Mouse (Mus musculus): Measurements from ENCODE around the gene Icam5. TPM values are rescaled to one million over a fixed set of nuclear protein-coding genes. Genes with fewer than 3 reads are reported as not detected.
A peak's percentile ranks its signal among the peaks of the same experiment; 100 is the strongest.
"Not testable (repeated sequence)": the region's sequence is repeated elsewhere in the genome, so short reads cannot be mapped to it uniquely, and the experiment has no call there.

Icam5 gene
- polyA plus RNA-seq, 1 experiment, result 0.11 TPM

GRCm38 (mm10) chr9:21043563-21043962, 11.7 kb downstream of the Icam5 start:
- TF ChIP-seq CTCF (IDR thresholded peaks at IDR 0.05; ENCODE audit: extremely low read depth, insufficient read length, insufficient replicate concordance, low read depth, low read length), result no peak
- no peak for TF ChIP-seq POLR2A (IDR thresholded peaks at IDR 0.05; ENCODE audit: low read depth, low read length)

DNA sequence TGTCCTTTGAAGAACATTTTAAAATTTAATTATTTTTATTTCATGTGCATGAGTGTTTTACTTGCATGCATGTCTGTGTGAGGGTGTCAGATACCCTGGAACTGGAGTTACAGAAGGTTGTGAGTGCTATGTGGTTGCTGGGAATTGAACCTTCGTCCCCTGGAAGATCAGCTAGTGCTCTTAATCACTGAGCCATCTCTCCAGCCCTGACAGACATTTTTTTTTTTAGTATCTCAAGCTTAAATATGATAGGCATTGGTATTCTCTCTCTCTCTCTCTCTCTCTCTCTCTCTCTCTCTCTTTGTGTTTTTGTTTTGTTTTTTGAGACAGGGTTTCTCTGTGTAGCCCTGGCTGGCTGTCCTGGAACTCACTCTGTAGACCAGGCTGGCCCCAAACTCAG, 12.9 kb downstream of the Icam5 start:
- WGBS, result 46% methylated on average over 1 of the region's 1 CpGs
- not testable (repeated sequence) for H3K27ac ChIP-seq (ENCODE audit: insufficient read depth, low read depth, low read length); H3K4me1 ChIP-seq (ENCODE audit: control insufficient read depth, insufficient read depth, insufficient read length, low read length); H3K27me3 ChIP-seq (ENCODE audit: control insufficient read depth, insufficient read depth, low read length); H3K36me3 ChIP-seq (ENCODE audit: control insufficient read depth, insufficient read depth, low read length); H3K4me3 ChIP-seq (ENCODE audit: low read depth, low read length)

More at GRCm38 (mm10) chr9:21043563-21043962, 11.7 kb downstream of the Icam5 start:
- Histone ChIP-seq H3K27ac (ENCODE audit: insufficient read depth, low read depth, low read length) (no peak overlapping the region), H3K27me3 (ENCODE audit: control insufficient read depth, insufficient read depth, low read length) (peaks cover 1% of the 10 kb centered on the region; the same call in 1 of the 2 replicates), H3K36me3 (ENCODE audit: control insufficient read depth, insufficient read depth, low read length) (no peaks in the 10 kb centered on the region), H3K4me1 (ENCODE audit: control insufficient read depth, insufficient read depth, insufficient read length, low read length) (no peaks in the 10 kb centered on the region), H3K4me3 (ENCODE audit: low read depth, low read length) (no peak overlapping the region)
- WGBS, result 87% methylated on average over 4 of the region's 4 CpGs

GRCm38 (mm10) chr9:21045235-21045634, 13.4 kb downstream of the Icam5 start:
- TF ChIP-seq POLR2A (IDR thresholded peaks at IDR 0.05; ENCODE audit: low read depth, low read length), result no peak
- H3K27ac ChIP-seq (ENCODE audit: insufficient read depth, low read depth, low read length), result no peak overlapping the region
- no peaks in the 10 kb centered on the region for H3K4me1 ChIP-seq (ENCODE audit: control insufficient read depth, insufficient read depth, insufficient read length, low read length)
- no peaks in the 10 kb centered on the region for H3K27me3 ChIP-seq (ENCODE audit: control insufficient read depth, insufficient read depth, low read length)
- H3K36me3 ChIP-seq (ENCODE audit: control insufficient read depth, insufficient read depth, low read length), result no peaks in the 10 kb centered on the region
- no peak overlapping the region for H3K4me3 ChIP-seq (ENCODE audit: low read depth, low read length)
- WGBS, result 53% methylated on average over 3 of the region's 3 CpGs

DNA sequence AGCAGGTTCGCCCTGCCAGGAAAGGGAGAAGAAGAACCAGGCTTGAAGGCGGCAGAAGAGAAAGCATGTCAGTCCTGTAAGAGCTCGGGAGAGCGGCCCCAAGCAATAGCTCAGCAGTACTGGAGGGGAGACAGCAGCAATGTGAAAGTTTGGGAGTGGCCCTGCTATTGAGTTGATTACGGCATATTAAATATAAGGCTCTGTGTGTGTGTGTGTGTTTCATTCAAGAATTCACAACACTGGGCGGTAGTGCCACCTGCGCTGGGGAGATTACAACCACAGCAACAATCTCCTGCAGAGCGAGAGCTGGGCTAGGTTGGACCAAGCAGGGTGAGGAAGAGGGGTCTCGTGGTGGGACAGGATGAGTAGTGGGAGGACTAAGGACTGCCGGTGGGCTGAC, 19.7 kb downstream of the Icam5 start:
- 65% methylated on average over 10 of the region's 10 CpGs for WGBS
- no peak for TF ChIP-seq POLR2A (IDR thresholded peaks at IDR 0.05; ENCODE audit: low read depth, low read length)
- no peak for TF ChIP-seq CTCF (IDR thresholded peaks at IDR 0.05; ENCODE audit: extremely low read depth, insufficient read length, insufficient replicate concordance, low read depth, low read length)
- Histone ChIP-seq H3K4me3 (ENCODE audit: low read depth, low read length) (no peak overlapping the region), H3K27ac (ENCODE audit: insufficient read depth, low read depth, low read length) (no peak overlapping the region), H3K36me3 (ENCODE audit: control insufficient read depth, insufficient read depth, low read length) (no peaks in the 10 kb centered on the region), H3K27me3 (ENCODE audit: control insufficient read depth, insufficient read depth, low read length) (no peaks in the 10 kb centered on the region), H3K4me1 (ENCODE audit: control insufficient read depth, insufficient read depth, insufficient read length, low read length) (no peaks in the 10 kb centered on the region)

GRCm38 (mm10) chr9:21062928-21063327, 31.1 kb downstream of the Icam5 start:
- no peak for TF ChIP-seq POLR2A (IDR thresholded peaks at IDR 0.05; ENCODE audit: low read depth, low read length)
- TF ChIP-seq CTCF (IDR thresholded peaks at IDR 0.05; ENCODE audit: extremely low read depth, insufficient read length, insufficient replicate concordance, low read depth, low read length), result no peak
- no peaks in the 10 kb centered on the region for H3K4me1 ChIP-seq (ENCODE audit: control insufficient read depth, insufficient read depth, insufficient read length, low read length)
- H3K36me3 ChIP-seq (ENCODE audit: control insufficient read depth, insufficient read depth, low read length), result peaks cover 25% of the 10 kb centered on the region
- no peak overlapping the region for H3K27ac ChIP-seq (ENCODE audit: insufficient read depth, low read depth, low read length)
- H3K4me3 ChIP-seq (ENCODE audit: low read depth, low read length), result no peak overlapping the region
- WGBS, result 88% methylated on average over 2 of the region's 2 CpGs
- H3K27me3 ChIP-seq (ENCODE audit: control insufficient read depth, insufficient read depth, low read length), result no peaks in the 10 kb centered on the region

GRCm38 (mm10) chr9:21067006-21067684, 35.3 kb downstream of the Icam5 start, which contains the start of gene Zglp1:
Zglp1 (minus strand) TSS chr9:21067093.
- Histone ChIP-seq H3K4me3 (ENCODE audit: low read depth, low read length) (no peak within 1 kb of the TSS), H3K27me3 (ENCODE audit: control insufficient read depth, insufficient read depth, low read length) (no peaks in the 10 kb centered on the region), H3K27ac (ENCODE audit: insufficient read depth, low read depth, low read length) (no peak within 1 kb of the TSS), H3K36me3 (ENCODE audit: control insufficient read depth, insufficient read depth, low read length) (peaks cover 26% of the 10 kb centered on the region), H3K4me1 (ENCODE audit: control insufficient read depth, insufficient read depth, insufficient read length, low read length) (no peaks in the 10 kb centered on the region; the same call in 1 of the 2 replicates)
- WGBS, result 86% methylated on average over 27 of the region's 27 CpGs
- no peak for TF ChIP-seq CTCF (IDR thresholded peaks at IDR 0.05; ENCODE audit: extremely low read depth, insufficient read length, insufficient replicate concordance, low read depth, low read length)
- TF ChIP-seq POLR2A (IDR thresholded peaks at IDR 0.05; ENCODE audit: low read depth, low read length), result no peak

DNA sequence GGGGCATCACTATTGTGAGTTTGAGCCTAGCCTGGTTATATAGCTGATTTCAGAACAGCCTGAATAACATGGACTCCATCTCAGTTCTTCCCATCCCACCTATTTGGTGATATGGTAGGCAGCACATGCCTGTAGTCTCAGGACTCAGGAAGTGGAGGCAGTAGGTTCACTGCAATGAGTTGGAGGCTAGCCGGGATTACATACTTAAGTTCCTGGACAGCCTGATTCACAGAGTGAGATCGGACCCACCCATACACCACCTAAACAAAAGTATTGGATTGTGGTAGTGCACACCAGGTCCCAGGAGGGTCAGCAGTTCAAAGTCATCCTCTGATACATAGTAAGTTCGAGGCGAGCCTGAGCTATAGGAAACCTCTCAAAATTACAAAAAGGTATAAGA, 40.8 kb downstream of the Icam5 start:
- H3K36me3 ChIP-seq (ENCODE audit: control insufficient read depth, insufficient read depth, low read length), result peaks cover 29% of the 10 kb centered on the region
- no peak for TF ChIP-seq POLR2A (IDR thresholded peaks at IDR 0.05; ENCODE audit: low read depth, low read length)
- no peak for TF ChIP-seq CTCF (IDR thresholded peaks at IDR 0.05; ENCODE audit: extremely low read depth, insufficient read length, insufficient replicate concordance, low read depth, low read length)
- WGBS, result 2% methylated on average over 4 of the region's 4 CpGs

More for the DNA sequence above, 40.8 kb downstream of the Icam5 start:
- Histone ChIP-seq H3K4me3 (ENCODE audit: low read depth, low read length) (peak overlapping the region; percentile 79), H3K4me1 (ENCODE audit: control insufficient read depth, insufficient read depth, insufficient read length, low read length) (peaks cover 2% of the 10 kb centered on the region; the same call in 1 of the 2 replicates), H3K27ac (ENCODE audit: insufficient read depth, low read depth, low read length) (no peak overlapping the region; the same call in 1 of the 2 replicates), H3K27me3 (ENCODE audit: control insufficient read depth, insufficient read depth, low read length) (no peaks in the 10 kb centered on the region)

Measured in small intestine, adult 2 months (tissue).